Mouse (Mus musculus) cerebellum, adult (tissue): ENCODE data around the gene Hist1h2br.
"Not testable (repeated sequence)": the region's sequence is repeated elsewhere in the genome, so short reads cannot be mapped to it uniquely, and the experiment has no call there.

Experiments
- ATAC-seq: cut with Nextera tagmentation; 2 replicates; pipeline ENCODE4 v1.9.2; 2017; ENCODE audit warnings: mild to moderate bottlenecking, moderate library complexity, mixed read lengths; ENCODE audit not compliant: insufficient number of reproducible peaks, low FRiP score, low TSS enrichment

The Hist1h2br gene

DNA sequence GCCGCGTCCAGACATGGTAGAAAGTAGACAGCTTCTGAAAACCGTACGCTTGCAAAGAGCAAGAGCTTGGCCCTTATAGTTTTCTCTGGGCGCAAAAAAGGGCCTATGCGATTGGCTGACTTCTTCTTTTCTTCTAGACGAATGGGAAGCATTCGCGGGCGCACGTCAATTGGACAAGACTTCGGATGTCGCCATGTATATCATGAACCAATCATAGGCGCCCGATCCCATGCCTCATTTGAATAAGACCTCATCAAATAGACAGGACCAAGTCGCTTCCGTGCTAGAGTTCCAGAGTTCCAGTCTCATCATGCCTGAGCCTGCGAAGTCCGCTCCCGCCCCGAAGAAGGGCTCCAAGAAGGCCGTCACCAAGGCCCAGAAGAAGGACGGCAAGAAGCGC, at the start of gene Hist1h2br, which contains the start of gene Hist1h2ap:
Gene Hist1h2br, plus strand, starts transcription at position 283 of the 400 bp plus-strand sequence.
Gene Hist1h2ap, minus strand, starts transcription at position 47 of the 400 bp plus-strand sequence.
- ATAC-seq = peak; percentile 97

DNA sequence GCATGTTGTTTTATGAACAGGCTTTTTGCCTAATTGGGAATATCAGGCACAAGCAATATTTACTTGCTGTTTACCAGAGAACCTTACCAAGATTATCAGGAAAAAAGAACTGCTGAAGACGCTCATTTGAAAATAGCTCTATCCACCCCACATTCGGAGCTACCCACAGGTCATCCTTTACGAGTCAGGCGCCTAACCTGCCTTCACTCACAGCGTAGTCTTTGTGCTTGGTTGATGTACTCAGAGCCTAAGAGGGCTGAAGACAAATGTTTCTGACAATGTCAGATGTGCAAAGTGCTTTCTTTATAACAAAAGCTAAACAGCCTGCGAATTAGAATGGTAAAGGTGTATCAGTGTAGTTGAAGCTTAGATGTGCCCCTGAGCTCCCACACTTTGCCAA, 49.2 kb upstream of the Hist1h2br start:
- ATAC-seq = no peak

DNA sequence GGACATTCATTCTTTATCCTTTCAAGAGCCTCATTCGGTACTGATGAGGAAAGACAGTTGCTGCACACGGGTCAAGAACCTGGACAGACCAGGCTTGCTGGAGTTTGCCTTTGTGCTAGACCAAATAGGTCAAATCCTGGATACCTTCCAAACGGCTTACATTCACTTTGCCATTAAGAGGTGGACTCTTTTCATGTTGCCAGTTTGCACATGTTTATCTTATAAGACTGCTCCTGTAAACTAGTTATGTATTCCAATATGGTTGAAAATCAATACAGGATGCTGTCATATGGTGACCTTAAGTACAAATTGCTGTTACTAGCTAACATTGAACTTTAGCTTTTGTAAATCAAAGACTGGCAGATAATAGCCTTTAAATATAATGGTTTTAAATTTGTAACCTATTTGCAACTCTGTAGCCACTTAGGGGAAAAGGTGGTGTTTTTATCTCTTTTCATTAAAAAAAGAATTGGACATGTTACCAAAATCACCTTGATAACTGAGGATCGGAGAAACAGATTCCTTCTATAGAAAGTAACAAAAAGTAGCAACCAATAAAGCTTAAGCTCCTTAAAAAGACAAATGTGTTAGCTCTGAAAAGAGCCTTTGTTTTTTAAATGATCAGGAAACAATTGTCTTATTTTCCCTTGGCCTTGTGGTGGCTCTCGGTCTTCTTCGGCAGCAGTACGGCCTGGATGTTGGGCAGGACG, 47.2 kb upstream of the Hist1h2br start:
- no peak for ATAC-seq

DNA sequence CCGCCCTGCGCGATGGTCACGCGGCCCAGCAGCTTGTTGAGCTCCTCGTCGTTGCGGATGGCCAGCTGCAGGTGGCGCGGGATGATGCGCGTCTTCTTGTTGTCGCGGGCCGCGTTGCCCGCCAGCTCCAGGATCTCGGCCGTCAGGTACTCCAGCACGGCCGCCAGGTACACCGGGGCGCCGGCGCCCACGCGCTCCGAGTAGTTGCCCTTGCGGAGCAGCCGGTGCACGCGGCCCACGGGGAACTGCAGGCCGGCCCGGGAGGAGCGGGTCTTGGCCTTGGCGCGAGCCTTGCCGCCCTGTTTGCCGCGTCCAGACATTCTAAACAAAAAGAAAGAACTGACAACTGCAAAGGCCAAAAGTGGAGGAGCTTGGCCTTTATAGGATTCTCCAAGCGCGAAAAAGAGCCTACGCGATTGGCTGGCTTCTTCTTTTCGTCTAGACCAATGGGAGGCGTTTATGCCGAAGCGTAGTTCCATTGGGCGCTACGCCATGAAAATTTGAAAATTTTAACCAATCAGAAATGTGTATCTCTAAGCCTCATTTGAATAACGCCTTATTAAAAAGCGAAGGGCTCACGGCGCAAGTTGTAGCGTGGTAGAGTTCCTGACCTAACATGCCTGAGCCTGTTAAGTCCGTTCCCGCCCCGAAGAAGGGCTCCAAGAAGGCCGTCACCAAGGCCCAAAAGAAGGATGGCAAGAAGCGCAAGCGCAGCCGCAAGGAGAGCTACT, 46.5 kb upstream of the Hist1h2br start, which contains the start of the genes Hist1h2an and Hist1h2bp:
Gene Hist1h2an, minus strand, starts transcription at position 320 of the 731 bp plus-strand sequence.
Gene Hist1h2bp, plus strand, starts transcription at position 563 of the 731 bp plus-strand sequence.
- peak; percentile 97 for ATAC-seq

DNA sequence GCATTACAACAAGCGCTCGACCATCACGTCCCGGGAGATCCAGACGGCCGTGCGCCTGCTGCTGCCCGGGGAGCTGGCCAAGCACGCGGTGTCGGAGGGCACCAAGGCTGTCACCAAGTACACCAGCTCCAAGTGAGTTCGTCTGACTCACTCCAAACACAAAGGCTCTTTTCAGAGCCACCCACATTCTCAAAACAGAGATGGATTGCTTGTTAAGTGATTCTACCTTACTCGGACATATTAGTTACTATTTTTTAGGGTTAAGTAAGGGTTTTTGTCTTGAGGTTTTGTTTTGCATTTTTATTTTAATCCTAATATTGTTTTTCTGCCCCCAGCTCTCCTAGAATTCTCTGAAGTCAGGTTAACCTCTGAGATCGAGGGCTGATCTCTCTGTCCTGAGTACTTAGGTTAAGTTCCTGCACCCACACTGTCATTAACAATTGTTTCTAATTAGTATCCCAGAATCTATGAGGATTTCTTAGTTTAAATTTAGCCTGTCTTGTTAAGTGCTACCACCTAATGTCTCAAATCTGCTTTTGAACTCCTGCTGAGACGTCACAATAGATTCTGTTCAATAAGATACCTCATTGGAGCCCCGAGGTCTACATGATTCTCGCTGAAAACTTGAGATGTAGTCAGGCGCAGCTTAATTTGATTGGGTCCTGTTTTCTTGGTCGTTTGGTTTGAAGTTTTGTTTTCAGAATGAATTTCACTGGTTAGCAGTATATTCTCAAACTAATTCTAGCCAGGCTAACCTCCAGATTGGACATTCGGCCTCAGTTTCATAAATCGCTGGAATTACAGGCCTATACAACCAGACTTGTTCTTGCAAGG, 45.6 kb upstream of the Hist1h2br start:
- no peak for ATAC-seq

DNA sequence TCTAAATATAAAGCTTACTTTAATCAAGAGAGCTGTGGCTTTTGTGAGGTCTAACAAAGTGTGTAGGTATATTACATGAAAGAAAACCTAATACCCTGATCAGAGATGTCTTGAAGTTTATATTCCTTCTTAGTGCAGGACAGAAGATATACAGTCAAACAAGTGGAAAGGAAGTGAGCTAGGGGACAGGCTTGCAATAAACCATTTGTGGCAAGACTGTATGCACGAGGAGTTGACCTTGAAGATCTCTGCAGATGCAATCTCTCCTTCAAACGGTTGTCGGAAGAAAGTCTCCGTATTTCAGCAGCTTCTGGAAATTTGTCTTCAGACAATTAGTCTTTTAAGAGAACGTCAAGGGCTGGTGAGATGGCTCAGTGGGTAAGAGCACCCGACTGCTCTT, 43.6 kb upstream of the Hist1h2br start:
- ATAC-seq = no peak

DNA sequence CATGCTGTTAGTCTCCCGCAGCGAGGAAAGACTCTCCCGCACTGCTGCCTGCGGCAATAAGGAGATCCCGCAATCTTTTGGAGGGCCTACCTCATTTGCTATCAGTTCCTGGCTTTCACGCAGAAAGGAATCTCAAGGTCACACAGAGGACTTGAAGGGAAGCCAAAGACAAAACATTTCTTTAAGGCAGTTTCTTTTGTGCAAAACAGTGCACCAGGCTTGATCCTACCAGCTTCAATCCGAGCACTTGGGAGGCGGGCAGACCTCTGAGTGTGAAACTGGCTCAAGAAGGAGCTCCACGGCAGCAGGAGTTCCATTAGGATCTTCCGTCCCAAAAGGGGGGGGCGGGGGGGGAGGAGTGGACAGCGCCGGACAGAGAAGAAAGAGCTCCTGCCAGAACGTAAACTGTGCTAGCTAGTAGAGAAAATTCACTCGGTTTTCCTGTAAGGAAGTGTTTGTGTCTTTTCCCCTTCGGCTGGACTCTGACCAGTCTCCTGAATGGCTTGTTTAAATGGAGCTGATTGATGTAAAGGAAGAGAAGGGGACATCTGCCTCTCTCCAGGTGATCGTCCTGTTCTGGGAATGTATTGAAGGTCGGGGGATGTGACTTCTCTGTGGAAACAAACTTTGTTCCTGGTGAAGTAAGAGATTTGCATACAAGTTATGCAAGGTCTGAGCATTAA, 42.8 kb upstream of the Hist1h2br start:
- no peak for ATAC-seq

DNA sequence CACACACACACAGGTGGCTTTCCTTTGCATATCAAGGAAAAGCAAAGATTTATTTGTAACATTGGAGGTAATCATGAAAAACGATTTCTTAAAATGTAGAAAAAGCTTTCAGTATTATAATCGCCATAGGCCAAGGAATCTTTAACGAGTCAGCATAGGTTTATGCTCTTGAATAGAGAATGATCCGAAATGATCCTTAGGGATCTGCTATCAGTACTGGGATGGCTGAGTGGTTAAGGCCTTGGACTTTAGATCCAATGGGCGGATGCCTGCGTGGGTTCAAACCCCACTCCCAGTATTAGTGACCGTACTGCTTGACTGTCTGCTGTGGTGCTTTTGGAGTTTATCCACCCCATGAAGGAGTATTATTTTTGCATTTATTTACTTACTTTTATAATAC, 38.0 kb upstream of the Hist1h2br start:
- ATAC-seq = no peak

DNA sequence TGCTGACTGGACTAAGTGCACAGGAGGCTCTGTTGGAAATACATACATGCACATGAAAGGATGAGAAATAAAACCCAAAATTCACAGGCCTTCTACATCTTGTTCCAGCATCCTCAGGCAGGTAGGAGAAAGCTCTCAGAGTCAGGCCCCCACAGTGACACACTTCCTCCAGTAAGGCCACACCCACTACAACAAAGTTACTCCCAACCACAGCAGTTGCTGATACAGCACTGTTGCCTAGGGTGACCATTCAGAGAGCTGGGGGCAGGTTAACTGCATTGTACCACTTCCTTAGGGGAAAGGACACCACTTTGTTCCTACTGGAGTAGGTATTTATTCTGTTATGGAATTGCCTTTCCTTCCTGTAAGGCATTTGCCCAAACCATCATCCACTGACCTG, 36.4 kb upstream of the Hist1h2br start:
- ATAC-seq = not testable (repeated sequence)

DNA sequence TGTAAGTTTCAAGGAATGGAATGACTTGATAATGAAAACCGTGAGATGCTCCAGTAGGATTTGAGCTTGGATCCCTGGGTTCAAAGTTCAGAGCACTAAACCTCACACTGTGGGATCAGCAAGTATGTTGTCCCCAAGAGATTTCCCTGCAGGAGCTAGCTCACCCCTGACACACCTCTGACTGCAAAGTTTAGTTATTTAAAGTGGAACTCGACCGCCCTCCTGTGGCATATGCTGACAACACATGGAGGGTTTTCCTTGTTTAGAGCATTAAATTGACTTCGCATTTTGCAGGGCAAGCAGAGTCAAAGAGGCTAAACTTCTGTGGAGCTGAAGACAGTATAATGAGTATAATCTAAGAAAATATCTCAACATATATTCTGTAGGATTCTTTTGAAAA, 30.5 kb upstream of the Hist1h2br start:
- ATAC-seq = not testable (repeated sequence)

DNA sequence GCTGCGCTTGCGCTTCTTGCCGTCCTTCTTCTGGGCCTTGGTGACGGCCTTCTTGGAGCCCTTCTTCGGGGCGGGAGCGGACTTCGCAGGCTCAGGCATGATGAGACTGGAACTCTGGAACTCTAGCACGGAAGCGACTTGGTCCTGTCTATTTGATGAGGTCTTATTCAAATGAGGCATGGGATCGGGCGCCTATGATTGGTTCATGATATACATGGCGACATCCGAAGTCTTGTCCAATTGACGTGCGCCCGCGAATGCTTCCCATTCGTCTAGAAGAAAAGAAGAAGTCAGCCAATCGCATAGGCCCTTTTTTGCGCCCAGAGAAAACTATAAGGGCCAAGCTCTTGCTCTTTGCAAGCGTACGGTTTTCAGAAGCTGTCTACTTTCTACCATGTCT, 23.5 kb upstream of the Hist1h2br start, which contains the start of the genes Hist1h2bq and Hist1h2ao:
Gene Hist1h2bq, minus strand, starts transcription at position 125 of the 400 bp plus-strand sequence.
Gene Hist1h2ao, plus strand, starts transcription at position 393 of the 400 bp plus-strand sequence.
- peak; percentile 100 for ATAC-seq

DNA sequence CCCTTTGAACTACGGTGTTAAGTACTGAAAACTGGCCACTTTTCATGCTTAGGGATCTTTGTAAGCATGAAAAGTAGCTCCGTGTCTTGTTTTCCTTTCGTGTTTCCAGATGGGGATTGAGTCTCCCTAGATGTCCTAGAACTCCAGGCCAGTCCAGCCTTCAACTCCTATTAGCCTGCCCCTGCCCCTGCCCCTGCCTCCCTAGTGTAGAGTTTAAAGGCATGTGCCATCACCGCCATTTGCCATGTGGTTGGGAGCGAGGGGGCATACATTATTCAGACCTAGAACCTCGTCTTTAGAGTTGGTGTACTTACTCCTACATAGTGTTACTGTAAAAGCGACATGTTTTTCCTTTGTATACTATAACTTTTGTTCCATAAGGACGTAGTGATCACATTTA, 22.5 kb upstream of the Hist1h2br start:
- 0 out of 2 replicates have a peak, but pooled peaks have one; percentile 22 for ATAC-seq

DNA sequence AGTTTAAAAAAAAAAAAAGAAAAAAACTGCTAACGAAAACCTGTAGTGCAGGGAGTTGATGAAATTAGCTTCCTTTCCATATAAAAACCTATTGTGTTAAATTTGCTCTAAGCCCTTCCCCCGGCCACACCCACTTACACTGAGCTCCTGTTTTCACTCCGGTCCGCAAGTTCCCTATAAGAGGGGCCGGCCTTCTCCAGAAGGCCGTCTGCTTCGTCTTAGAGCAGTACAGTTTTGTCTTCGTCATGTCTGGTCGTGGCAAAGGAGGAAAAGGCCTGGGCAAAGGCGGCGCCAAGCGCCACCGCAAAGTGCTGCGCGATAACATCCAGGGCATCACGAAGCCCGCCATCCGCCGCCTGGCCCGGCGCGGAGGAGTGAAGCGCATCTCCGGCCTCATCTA, 22.0 kb upstream of the Hist1h2br start, which contains the start of gene Hist1h4m:
Gene Hist1h4m, plus strand, starts transcription at position 208 of the 400 bp plus-strand sequence.
- 0 out of 2 replicates have a peak, but pooled peaks have one; percentile 62 for ATAC-seq

DNA sequence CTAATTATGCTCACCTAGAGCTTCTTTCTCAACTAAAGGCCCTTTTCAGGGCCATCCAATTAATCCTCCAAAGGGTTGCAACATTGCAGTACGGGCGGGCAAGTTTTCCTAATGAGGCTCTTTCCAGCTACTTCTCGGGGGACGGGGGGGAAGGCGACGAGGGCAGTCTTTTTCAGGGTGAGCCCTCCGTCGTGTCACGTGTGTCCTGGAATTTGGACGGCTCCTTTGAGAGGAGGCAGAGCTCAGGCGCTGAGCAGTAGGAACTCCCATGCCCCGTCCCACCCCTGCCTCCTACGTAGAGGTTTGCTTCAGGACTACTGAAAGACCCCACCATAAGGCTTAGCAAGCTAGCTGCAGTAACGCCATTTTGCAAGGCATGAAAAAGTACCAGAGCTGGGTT, 21.5 kb upstream of the Hist1h2br start:
- not testable (repeated sequence) for ATAC-seq

DNA sequence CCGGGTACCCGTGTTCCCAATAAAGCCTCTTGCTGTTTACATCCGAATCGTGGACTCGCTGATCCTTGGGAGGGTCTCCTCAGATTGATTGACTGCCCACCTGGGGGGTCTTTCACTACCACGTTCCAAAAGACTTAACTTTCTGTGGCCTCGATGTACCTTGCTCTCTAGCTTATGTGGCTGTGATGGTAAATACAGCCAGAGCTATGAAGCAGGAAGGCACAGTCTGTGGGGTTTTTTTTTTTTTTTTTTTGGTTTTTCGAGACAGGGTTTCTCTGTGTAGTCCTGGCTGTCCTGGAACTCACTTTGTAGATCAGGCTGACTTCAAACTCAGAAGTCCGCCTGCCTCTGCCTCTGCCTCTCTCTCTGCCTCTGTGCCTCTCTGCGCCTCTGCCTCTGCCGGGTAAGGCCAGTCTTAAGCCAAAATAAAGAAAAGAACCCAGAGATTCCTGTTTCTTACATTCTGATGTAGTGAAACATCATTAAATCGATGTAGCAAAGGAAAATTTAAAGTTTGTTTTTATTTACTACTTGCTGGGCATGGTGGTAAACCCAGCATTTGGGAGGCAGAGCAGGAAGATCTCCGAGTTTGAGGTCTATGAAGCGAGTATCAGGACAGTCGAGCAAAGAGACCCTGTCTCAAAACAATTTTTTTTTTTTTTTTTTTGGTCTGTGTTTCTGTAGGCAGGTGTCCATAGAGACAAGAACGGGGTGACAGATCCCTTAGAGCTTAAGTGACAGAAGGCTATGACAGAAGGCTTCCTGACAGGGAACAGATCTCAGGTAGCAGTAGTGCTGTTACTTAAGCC, 13.3 kb upstream of the Hist1h2br start:
- not testable (repeated sequence) for ATAC-seq

DNA sequence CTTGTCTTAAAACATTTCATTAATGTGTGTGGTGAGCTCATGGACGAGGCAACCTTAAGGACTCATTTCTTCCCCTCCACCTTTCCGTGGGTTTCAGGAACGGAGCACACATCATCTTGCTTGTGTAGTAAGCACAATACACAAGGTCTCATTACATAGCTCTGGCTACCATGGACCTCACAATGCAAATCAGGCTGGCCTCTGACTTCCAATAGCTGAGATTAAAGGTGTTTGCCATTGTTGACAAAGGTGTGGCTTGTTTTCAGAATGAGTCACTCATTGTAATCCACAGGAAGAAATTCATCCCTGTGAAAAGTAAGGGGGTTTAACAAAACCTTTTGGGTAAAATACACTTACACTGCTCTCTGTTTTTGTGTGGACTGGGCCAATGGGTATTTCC, 5.0 kb upstream of the Hist1h2br start:
- no peak for ATAC-seq

DNA sequence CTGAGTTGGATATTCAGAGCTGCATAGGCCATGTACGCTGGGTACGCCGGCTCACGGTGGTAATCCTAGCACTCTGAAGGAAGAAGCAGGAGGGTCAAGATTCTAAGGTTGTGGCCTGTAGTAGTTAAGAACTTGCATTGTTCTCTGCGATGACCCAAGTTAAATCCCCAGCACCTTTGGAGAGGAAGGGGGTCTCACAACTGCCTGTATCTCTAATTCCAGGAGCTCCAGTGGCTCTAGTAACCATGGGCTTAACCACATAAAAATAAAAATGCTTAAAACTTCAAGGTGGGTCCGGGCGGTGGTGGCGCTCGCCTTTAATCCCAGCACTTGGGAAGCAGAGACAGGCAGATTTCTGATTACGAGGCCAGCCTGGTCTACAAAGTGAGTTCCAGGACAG, 3.2 kb upstream of the Hist1h2br start:
- ATAC-seq = no peak

DNA sequence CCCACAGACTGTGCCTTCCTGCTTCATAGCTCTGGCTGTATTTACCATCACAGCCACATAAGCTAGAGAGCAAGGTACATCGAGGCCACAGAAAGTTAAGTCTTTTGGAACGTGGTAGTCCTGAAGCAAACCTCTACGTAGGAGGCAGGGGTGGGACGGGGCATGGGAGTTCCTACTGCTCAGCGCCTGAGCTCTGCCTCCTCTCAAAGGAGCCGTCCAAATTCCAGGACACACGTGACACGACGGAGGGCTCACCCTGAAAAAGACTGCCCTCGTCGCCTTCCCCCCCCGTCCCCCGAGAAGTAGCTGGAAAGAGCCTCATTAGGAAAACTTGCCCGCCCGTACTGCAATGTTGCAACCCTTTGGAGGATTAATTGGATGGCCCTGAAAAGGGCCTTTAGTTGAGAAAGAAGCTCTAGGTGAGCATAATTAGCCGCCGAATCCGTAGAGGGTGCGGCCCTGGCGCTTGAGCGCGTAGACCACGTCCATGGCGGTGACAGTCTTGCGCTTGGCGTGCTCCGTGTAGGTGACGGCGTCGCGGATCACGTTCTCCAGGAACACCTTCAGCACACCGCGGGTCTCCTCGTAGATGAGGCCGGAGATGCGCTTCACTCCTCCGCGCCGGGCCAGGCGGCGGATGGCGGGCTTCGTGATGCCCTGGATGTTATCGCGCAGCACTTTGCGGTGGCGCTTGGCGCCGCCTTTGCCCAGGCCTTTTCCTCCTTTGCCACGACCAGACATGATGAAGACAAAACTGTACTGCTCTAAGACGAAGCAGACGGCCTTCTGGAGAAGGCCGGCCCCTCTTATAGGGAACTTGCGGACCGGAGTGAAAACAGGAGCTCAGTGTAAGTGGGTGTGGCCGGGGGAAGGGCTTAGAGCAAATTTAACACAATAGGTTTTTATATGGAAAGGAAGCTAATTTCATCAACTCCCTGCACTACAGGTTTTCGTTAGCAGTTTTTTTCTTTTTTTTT, 1.8 kb upstream of the Hist1h2br start, which contains the start of gene Hist1h4n:
Gene Hist1h4n, minus strand, starts transcription at position 779 of the 977 bp plus-strand sequence.
- peak; percentile 83 for ATAC-seq
